Mouse (Mus musculus) adipocyte (in vitro differentiated cells): ENCODE data around the gene Slc16a8.

Experiments used
- DNase-seq: peaks from one replicate; pipeline ENCODE4 v3.0.0-alpha.2; 2016; ENCODE audit warnings: low spot score

Gene Slc16a8

GRCm38 (mm10) chr15:79254661-79255060 lies at the start of gene Slc16a8:
Gene Slc16a8, minus strand, starts transcription at chr15:79254761.
- no peak for DNase-seq

- DNase-seq = no peak
Observed at GRCm38 (mm10) chr15:79303725-79304124, 49.2 kb upstream of the Slc16a8 start.

GRCm38 (mm10) chr15:79299563-79300155 lies 45.1 kb upstream of the Slc16a8 start:
- no peak for DNase-seq

- no peak for DNase-seq
Observed at GRCm38 (mm10) chr15:79298553-79298952, 44.0 kb upstream of the Slc16a8 start.

GRCm38 (mm10) chr15:79292779-79293178 lies 38.2 kb upstream of the Slc16a8 start:
- no peak for DNase-seq

GRCm38 (mm10) chr15:79290340-79290739 lies 35.8 kb upstream of the Slc16a8 start:
- no peak for DNase-seq

- no peak for DNase-seq
Observed at GRCm38 (mm10) chr15:79289441-79289840, 34.9 kb upstream of the Slc16a8 start.

- DNase-seq = no peak
Observed at GRCm38 (mm10) chr15:79288387-79288786, 33.8 kb upstream of the Slc16a8 start.

- no peak for DNase-seq
Observed at GRCm38 (mm10) chr15:79287091-79287490, 32.5 kb upstream of the Slc16a8 start.

- DNase-seq = no peak
Observed at GRCm38 (mm10) chr15:79286141-79286540, 31.6 kb upstream of the Slc16a8 start.

- DNase-seq = no peak
Observed at GRCm38 (mm10) chr15:79285399-79285798, 30.8 kb upstream of the Slc16a8 start, which contains the start of gene Baiap2l2. Gene Baiap2l2, minus strand, starts transcription at chr15:79285537.

GRCm38 (mm10) chr15:79283371-79283770 lies 28.8 kb upstream of the Slc16a8 start:
- no peak for DNase-seq

- DNase-seq = no peak
Observed at GRCm38 (mm10) chr15:79282434-79282833, 27.9 kb upstream of the Slc16a8 start.

GRCm38 (mm10) chr15:79281389-79281788 lies 26.8 kb upstream of the Slc16a8 start:
- no peak for DNase-seq

GRCm38 (mm10) chr15:79280850-79281249 lies 26.3 kb upstream of the Slc16a8 start:
- no peak for DNase-seq

GRCm38 (mm10) chr15:79280209-79280608 lies 25.6 kb upstream of the Slc16a8 start:
- peak; percentile 37 for DNase-seq

GRCm38 (mm10) chr15:79277728-79278127 lies 23.2 kb upstream of the Slc16a8 start:
- DNase-seq = no peak

GRCm38 (mm10) chr15:79273020-79273419 lies 18.5 kb upstream of the Slc16a8 start:
- DNase-seq = no peak

- DNase-seq = peak; percentile 21
Observed at GRCm38 (mm10) chr15:79271124-79271746, 16.7 kb upstream of the Slc16a8 start.

GRCm38 (mm10) chr15:79270317-79271123 lies 16.0 kb upstream of the Slc16a8 start:
- no peak for DNase-seq

GRCm38 (mm10) chr15:79268521-79268920 lies 14.0 kb upstream of the Slc16a8 start:
- no peak for DNase-seq

GRCm38 (mm10) chr15:79265384-79265783 lies 10.8 kb upstream of the Slc16a8 start:
- no peak for DNase-seq

- no peak for DNase-seq
Observed at GRCm38 (mm10) chr15:79263726-79264125, 9.2 kb upstream of the Slc16a8 start.
